Mouse (Mus musculus) liver, embryonic 14.5 days (tissue): ENCODE results near the gene Abt1. TPM values are rescaled to one million over a fixed set of nuclear protein-coding genes. Genes with fewer than 3 reads are reported as not detected.

Experiments used
- ATAC-seq: fragments of 200-750 bp; cut with Nextera tagmentation; 2 replicates; pipeline ENCODE4 v1.8.0; 2017; ENCODE audit warnings: moderate number of reproducible peaks, mild to moderate bottlenecking, moderate library complexity; ENCODE audit not compliant: insufficient read depth
- DNase-seq, 3 experiments: peaks; one replicate each; pipeline ENCODE4 v3.0.0-alpha.2; 2012 to 2013; ENCODE audit warnings: low read depth in 3 of 3, low spot score in 3 of 3
- H3K27ac ChIP-seq: fragments of 300-500 bp; sonication (generic); 2 replicates; pipeline ENCODE4 v1.5.1; 2014; ENCODE audit warnings: moderate library complexity, mild to moderate bottlenecking, control low read depth, inconsistent platforms
- H3K27me3 ChIP-seq: fragments of 300-500 bp; sonication (generic); 2 replicates; pipeline ENCODE4 v1.6.1; 2014; ENCODE audit warnings: mild to moderate bottlenecking, low read length, moderate library complexity; ENCODE audit not compliant: control insufficient read depth, insufficient read depth
- H3K36me3 ChIP-seq: fragments of 300-500 bp; sonication (generic); replicated peaks from 2 replicates; pipeline ENCODE4 v1.6.1; 2014; ENCODE audit warnings: low read depth; ENCODE audit not compliant: control insufficient read depth, insufficient read depth
- H3K4me1 ChIP-seq, 2 experiments: fragments of 200-500 bp in 1 of 2; fragments of 300-500 bp in 1 of 2; sonication (generic) in 1 of 2; replicated peaks; 2 replicates each; pipeline ENCODE4 v1.6.1; 2012 to 2014; ENCODE audit warnings: antibody characterized with exemption in 1 of 2, inconsistent platforms in 1 of 2, low read length in 1 of 2; ENCODE audit not compliant: control insufficient read depth in 2 of 2, insufficient read depth in 2 of 2
- H3K4me2 ChIP-seq: fragments of 300-500 bp; sonication (generic); 2 replicates; pipeline ENCODE4 v1.6.1; 2014; ENCODE audit warnings: low read depth, mild to moderate bottlenecking, control low read depth, moderate library complexity
- H3K4me3 ChIP-seq, 2 experiments: fragments of 200-500 bp in 1 of 2; fragments of 300-500 bp in 1 of 2; sonication (generic) in 1 of 2; 2 replicates each; pipeline ENCODE4 v1.5.1; 2012 to 2014; ENCODE audit warnings: low read depth in 2 of 2, low read length in 2 of 2, mild to moderate bottlenecking in 2 of 2, control low read depth in 1 of 2, inconsistent platforms in 1 of 2, moderate library complexity in 1 of 2; ENCODE audit not compliant: insufficient read depth in 1 of 2
- H3K9ac ChIP-seq: fragments of 300-500 bp; sonication (generic); replicated peaks from 2 replicates; pipeline ENCODE4 v1.6.1; 2014; ENCODE audit warnings: mild to moderate bottlenecking, control low read depth, moderate library complexity
- H3K9me3 ChIP-seq: fragments of 300-500 bp; sonication (generic); 2 replicates; pipeline ENCODE4 v1.6.1; 2016; ENCODE audit warnings: low read length, mixed read lengths; ENCODE audit not compliant: control insufficient read depth
- CTCF ChIP-seq: IDR thresholded peaks from 2 replicates; pipeline ENCODE4 v1.5.1; 2016; ENCODE audit warnings: antibody characterized with exemption, low read depth, control low read depth
- EP300 ChIP-seq: IDR thresholded peaks from 2 replicates; pipeline ENCODE4 v1.6.1; 2016; ENCODE audit warnings: antibody characterized with exemption, low read depth
- WGBS: fragments of 180-500 bp; shearing (Covaris S2); extraction: QIAGEN DNeasy Blood & Tissue Kit; methylation state at CpG from one replicate; pipeline ENCODE4 v1.1.7; 2014; ENCODE audit not compliant: insufficient replicate concordance; 5-methylcytosine and 5-hydroxymethylcytosine counted together
- polyA plus RNA-seq, 2 experiments: library from polyadenylated mRNA; depleted of rRNA in 1 of 2; stranded (reverse) in 1 of 2; unstranded in 1 of 2; fragments of >200 nt; fragmentation: Nextera tagmentation in 1 of 2; extraction: Ambion mirVana in 1 of 2; gene quantifications; 2 replicates each; pipeline versions ENCODE4 v1.2.1 to v1.2.3; 2012 to 2014

The Abt1 gene
- polyA plus RNA-seq, 2 experiments, result 4.0 to 5.2 TPM

GRCm38 (mm10) chr13:23432562-23433201 lies 9.0 kb upstream of the Abt1 start:
- peak; percentile 99 for TF ChIP-seq CTCF
- TF ChIP-seq EP300, result peak; percentile 56; the same call in 1 of the 2 replicates
- Histone ChIP-seq H3K27ac (peak overlapping the region; percentile 55), H3K9me3 (no peaks in the 10 kb centered on the region), H3K27me3 (no peaks in the 10 kb centered on the region), H3K9ac (peak overlapping the region; percentile 67), H3K4me1 (peaks cover 4 to 11% of the 10 kb centered on the region in 2 experiments), H3K4me2 (peak overlapping the region; percentile 81), H3K36me3 (no peaks in the 10 kb centered on the region), H3K4me3 (peak overlapping the region; percentile 68 to 87)
- DNase-seq (peak; percentile 93 to 95 (median 94)), ATAC-seq (peak; percentile 86)
- WGBS, result under 1% methylated on average over 28 of the region's 28 CpGs

- peaks cover 4 to 17% of the 10 kb centered on the region in 2 experiments for H3K4me1 ChIP-seq
- H3K27ac ChIP-seq, result peak overlapping the region; percentile 55
- H3K36me3 ChIP-seq, result no peaks in the 10 kb centered on the region
- WGBS, result 0% methylated on average over 15 of the region's 15 CpGs
- peak overlapping the region; percentile 68 to 87 for H3K4me3 ChIP-seq
- peak overlapping the region; percentile 81 for H3K4me2 ChIP-seq
- H3K27me3 ChIP-seq, result no peaks in the 10 kb centered on the region
- ATAC-seq, result peak; percentile 59
- no peaks in the 10 kb centered on the region for H3K9me3 ChIP-seq
- peak overlapping the region; percentile 67 for H3K9ac ChIP-seq
- TF ChIP-seq EP300, result no peak
- no peak for TF ChIP-seq CTCF
- peak in 2 of 3 experiments; percentile 71 to 79 for DNase-seq
Measured at GRCm38 (mm10) chr13:23431351-23431771, 7.7 kb upstream of the Abt1 start.

- H3K27me3 ChIP-seq, result no peaks in the 10 kb centered on the region
- H3K36me3 ChIP-seq, result no peaks in the 10 kb centered on the region
- H3K4me2 ChIP-seq, result peak overlapping the region; percentile 81
- peaks cover 9 to 22% of the 10 kb centered on the region in 2 experiments for H3K4me1 ChIP-seq
- WGBS, result under 1% methylated on average over 17 of the region's 17 CpGs
- no peak for TF ChIP-seq EP300
- peak; percentile 78 for TF ChIP-seq CTCF
- H3K4me3 ChIP-seq, result peak overlapping the region; percentile 68 to 100
- peak; percentile 40 for ATAC-seq
- H3K27ac ChIP-seq, result peak overlapping the region; percentile 80
- peak overlapping the region; percentile 67 for H3K9ac ChIP-seq
- H3K9me3 ChIP-seq, result no peaks in the 10 kb centered on the region
- peak in 2 of 3 experiments; percentile 74 to 78 for DNase-seq
Measured at GRCm38 (mm10) chr13:23430734-23431133, 7.1 kb upstream of the Abt1 start.

GRCm38 (mm10) chr13:23429771-23430380 lies 6.2 kb upstream of the Abt1 start:
- H3K9me3 ChIP-seq, result no peaks in the 10 kb centered on the region
- H3K4me1 ChIP-seq, result peaks cover 7 to 25% of the 10 kb centered on the region in 2 experiments
- no peaks in the 10 kb centered on the region for H3K27me3 ChIP-seq
- peak overlapping the region; percentile 67; the same call in 1 of the 2 replicates for H3K9ac ChIP-seq
- WGBS, result 33% methylated on average over 10 of the region's 10 CpGs
- DNase-seq (no peak), ATAC-seq (no peak)
- no peak overlapping the region for H3K27ac ChIP-seq
- H3K36me3 ChIP-seq, result no peaks in the 10 kb centered on the region
- H3K4me2 ChIP-seq, result peak overlapping the region; percentile 81
- no peak for TF ChIP-seq CTCF
- no peak for TF ChIP-seq EP300
- peak overlapping the region; percentile 46 to 68 for H3K4me3 ChIP-seq
